Mouse (Mus musculus) spleen, embryonic (tissue): ENCODE measurements around the gene Nup153.

ENCODE experiments used
- CTCF ChIA-PET: fragments of 350-600 bp; sonication (Branson Sonifier 250); formaldehyde crosslinking; loops from one replicate; lab custom pipeline; 2022; lab: Charles Lee

Gene Nup153

DNA sequence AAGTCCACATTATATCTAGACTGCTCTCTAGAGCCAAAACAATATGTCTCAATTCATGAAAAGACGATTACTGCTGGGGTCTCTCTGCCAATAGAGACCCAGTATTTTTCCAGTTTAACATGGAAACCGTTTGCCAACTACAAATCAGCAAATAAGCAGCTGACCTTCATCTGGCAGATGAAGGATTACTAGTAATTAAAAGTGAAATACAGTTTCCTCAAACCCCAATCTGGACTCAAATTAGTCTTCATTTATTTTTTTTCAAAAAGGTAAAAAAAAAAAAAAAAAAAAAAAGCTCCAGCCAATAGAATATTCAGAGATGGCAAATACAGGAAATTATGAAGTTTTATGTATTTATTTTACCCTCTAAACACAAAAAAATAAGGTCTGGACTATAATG is 2.3 kb upstream of the Nup153 start:
- CTCF ChIA-PET = interaction anchor here (0.6 kb wide), 2 partner anchors 10 to 34 kb away, joined by 6 read pairs; no protein-coding TSS in a partner anchor

DNA sequence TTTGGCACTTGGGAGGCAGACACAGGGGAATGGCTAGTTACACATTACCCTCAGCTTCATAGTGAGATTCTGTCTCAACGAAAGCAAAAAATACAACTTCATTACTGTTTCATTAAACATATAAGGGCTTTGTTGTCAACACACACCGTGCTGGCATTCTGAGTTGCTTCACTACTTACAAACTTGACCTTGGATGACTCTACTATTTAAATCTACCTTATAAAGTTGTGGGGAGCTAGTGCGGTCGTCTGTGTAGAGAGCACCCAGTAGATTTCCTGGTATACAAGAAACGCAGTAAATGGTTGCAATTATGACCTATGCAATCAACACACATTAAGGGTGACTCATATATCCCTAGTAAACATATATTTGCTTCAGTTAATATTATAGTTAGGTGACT is 671 bp upstream of the Nup153 start:
- CTCF ChIA-PET = interaction anchor here (0.8 to 1.0 kb wide), 2 partner anchors 28 to 845 kb away, joined by 3 to 4 read pairs; no protein-coding TSS in a partner anchor

DNA sequence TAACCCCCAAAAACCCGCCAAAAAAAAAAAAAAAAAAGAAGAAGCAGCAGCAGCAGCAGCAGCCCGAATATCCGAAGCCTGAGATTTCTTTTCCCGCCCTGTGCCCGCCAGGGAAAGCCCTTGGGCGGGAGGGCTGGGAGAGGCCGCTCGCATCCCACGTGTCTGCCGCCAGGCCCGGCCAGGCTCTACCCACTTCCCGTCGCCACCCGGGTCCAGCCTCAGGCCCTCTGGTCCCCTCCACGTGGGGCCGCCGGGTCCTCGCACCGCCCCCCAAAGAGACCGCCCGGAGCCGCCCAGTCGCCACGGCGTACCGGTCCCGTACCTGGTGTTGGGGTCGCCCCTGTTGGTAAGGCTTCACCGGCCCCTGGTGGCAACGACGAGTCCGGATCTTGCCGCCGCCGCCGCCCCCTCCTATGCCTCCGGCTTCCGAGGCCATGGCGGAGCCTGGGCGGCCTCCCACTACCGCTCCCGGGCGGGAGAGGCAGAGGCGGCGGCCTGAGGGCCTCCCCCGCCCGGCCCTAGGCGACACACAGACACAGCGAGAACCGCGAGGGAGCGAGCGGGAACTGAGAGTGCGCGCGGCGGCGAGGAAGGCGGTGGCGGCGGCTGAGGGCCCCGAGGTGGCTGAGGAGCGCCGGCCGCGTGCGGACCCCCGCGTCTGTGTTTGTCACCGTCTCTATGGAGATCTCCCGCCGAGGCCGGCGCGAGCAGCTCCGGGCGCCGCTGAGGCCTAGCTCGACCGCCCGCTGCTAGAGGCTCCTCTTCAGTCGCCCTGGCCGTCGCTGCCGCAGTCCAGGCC is 503 bp downstream of the Nup153 start:
- CTCF ChIA-PET = interaction anchor here (0.8 kb wide), 1 partner anchor 11 kb away, joined by 5 read pairs; no protein-coding TSS in a partner anchor

DNA sequence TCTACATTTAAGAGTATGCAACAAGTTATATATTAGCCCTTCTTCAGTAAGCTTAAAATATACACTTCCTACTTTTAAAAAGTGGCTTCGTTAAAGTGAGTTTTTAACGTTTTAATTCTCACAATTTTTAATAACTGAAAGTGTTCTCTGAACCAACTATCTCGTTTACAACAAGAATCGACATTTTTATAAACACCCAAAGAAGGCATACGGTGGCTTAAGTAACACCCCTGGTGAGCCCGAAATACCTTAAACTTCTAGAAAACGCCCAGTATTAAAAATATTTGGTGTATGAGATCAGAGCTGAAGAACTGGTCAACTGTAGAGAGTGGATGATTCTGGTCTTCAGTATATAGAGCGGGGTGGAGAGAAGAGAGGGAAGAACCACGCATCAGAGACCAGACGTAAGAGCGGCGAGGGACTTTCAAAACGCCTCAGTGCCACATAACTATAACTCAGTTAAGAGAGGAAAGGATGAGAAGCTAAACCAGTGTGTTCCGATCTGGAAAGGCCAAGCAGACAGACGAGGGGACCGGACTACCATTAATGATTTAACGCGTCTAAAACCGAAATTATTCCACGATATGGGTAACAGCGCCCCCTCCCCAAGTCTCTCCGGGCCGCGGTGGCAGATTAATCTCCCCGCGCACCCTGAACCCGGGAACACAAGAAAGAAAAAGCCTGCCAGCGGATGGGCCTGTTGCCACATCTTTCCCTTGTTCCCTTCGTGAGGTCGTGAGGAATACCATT is 1.3 kb downstream of the Nup153 start:
- CTCF ChIA-PET = interaction anchor here (0.7 to 0.8 kb wide), 2 partner anchors 11 to 100 kb away, joined by 4 to 5 read pairs; no protein-coding TSS in a partner anchor

DNA sequence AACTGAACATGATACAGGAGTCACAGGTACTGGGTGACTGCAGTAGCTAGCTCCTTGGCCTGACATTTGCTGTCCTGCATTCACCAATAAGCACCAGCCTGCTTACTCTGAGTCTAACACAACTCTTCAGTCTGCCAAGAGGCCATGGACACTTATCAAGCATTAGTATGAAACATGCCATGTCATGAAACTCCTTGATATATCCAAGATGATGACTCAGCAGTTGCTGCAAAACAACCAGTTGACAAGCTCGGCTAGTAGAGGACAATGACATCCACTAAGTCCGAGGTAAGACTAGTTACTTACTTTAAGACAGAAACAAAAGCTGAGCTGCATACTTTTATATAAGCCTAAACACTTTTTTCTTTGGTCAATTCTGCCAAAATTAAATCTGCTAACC is 2.5 kb downstream of the Nup153 start:
- CTCF ChIA-PET = interaction anchor here (0.6 to 0.7 kb wide), 3 partner anchors 11 to 511 kb away, joined by 3 read pairs; no protein-coding TSS in a partner anchor

DNA sequence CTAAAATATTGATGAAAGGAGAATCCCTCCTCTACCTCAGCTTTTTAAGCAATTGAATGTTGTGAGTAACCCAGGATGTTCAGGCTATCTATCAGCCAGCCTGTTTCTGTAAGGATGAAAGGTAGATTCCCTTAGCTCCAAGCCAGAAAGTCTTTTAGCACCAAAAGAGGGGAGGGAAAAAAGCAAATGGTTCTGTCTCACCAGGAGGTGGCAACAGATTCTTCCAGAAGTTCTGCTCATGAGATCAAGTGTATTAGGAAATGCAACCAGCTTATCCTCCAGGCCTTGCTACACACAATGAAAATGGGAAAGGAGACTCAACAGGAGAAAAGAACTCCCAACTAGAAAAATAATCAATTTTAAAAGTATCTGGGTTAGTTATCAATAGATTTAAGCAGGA is 3.4 kb downstream of the Nup153 start:
- CTCF ChIA-PET = no interaction called here

DNA sequence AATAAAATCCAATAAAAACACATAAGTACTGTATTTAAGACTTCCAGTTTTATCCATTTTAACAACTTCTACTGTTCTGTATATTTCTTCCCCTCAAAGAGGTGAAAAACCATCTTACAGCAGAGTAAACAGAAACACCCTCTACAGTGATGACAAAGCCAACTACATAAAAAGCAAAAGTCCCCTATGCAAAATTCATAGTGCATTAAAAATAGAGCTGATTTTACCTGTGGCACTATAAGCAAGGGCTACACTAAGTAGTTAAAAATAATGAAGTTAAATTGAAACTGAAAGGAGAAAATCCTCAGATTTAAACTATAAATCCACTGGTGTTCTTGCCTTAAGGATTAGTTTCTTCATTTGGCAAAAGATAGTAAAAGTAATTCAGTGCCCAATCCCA is 6.7 kb downstream of the Nup153 start:
- CTCF ChIA-PET = no interaction called here

DNA sequence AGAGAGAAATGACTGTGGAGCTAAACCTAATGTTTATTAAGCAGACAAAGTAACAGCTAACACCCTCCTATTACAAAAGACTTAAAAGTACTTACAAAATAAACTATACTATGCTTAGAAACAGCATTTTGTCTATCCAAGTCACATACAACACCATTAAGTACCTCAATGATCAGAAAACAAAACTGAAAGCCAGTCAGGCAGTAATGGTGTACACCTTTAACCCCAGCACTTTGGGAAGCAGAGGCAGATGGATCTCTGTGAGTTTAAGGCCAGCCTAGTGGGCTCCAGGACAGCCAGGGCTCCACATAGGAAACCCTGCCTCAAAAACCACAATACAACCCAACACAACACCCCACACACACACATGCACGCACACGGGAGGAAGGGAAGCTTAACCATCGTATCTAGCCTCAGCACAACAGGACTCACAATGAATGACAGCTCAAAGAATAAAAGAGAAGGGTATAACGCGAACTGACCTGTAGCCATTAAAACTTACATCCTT is 8.8 kb downstream of the Nup153 start:
- CTCF ChIA-PET = interaction anchor here (2.0 kb wide), 1 partner anchor 9 kb away, joined by 4 read pairs; no protein-coding TSS in a partner anchor

DNA sequence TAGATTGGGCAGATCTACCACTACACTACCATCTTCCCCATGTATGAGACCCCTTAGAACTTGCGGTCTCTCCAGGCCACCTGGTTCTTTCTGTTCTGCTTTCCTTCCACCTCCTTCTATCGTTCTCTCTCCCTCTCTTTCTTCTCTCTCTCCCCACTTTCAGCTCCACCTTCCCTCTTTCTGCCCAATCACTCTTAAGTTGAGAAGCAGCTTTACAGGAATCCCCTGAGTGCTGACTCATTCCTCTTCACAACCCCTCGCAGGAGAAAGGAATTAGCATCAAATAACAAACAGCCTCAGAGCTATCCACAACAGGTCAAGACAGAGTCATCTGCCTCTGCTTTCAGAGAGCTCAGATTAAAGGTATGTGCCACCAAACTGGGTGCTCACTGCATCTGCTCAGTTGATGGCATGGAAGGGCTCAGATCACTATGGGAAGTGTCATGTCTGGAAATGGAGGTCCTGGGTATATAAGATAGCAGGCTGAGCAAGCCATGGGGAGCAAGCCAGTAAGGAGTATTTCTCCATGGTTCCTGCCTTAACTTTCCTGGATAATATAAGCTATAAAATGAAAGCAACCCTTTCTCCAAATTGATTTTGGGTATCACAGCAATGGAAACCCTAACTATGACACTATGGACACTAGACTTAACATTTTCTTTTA is 11.6 kb downstream of the Nup153 start:
- CTCF ChIA-PET = interaction anchor here (0.6 to 1.1 kb wide), 2 partner anchors 9 to 10 kb away, joined by 3 to 5 read pairs; no protein-coding TSS in a partner anchor

DNA sequence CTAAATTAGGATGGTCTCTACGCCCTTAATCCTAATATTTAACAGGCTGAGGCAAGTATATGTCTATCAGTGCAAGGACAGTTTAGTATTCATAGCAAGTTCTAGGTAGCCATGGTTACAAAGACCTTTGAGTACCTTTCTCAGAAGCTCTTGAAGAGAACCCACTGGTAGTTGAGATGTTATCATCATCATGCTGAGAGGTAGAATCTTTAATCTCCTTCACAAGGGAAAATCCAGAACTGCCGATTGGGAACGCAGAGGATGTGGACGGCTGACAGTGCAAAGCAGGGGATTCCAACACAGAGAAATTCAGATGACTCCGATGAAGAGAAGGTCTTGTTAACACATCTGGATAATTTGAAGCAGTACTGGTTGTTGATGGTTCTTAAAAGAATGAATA is 14.3 kb downstream of the Nup153 start:
- CTCF ChIA-PET = no interaction called here

DNA sequence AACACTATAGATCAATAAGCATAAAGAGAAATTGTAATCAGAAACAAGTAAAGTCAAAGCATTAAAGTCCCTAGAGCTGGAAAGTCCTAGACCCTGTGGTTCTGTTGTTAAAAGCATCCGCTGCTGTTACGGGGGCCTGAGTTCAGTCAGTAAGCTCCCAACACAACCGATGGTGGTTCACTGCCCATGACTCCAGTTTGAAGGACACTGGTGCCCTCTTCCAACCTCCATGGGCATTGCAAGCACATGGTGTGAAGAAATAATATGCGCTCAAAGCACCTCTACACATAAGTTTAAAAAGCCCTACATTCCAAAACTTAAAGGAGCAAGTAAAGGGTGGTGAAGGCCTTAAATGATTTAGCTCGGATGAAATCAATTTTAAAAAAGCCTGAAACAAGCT is 24.6 kb downstream of the Nup153 start:
- CTCF ChIA-PET = no interaction called here

DNA sequence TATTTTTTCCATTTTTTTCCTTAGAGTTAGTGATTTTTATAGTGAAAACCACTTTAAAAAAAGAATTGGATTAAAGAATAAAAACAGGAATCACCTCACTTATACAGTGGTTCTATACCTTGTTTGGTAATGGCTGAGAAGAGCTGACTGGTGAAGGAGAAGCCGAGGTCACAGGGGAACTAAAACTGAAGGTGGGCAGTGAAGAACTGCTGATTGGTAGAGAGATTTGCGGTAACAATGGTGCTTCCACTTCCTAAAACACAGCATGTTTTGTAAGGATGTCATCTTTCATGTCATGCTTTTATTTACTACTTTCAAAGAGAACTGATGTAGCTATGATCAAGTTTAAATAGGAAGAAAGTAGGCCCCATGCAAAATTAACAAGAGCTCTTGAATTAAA is 26.3 kb downstream of the Nup153 start:
- CTCF ChIA-PET = interaction anchor here (0.6 kb wide), 1 partner anchor 8 kb away, joined by 6 read pairs; no protein-coding TSS in a partner anchor

DNA sequence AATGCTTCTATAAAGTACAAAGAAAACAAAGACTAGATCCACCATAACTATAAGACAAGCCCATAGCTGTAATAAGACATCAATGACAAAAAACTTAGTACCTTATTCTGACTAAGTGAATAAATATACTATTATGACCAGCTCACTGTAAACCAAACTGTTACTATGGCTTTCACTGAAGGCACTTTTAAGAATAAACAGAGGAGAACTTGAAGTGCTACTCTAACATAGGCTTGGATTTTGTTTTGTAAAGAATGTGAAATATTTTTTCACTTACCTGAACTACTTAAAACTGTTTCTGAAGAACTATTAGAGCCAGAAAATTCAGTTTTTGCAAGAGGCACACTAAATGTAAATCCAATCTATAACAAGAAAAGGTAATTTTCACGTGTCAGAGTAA is 28.4 kb downstream of the Nup153 start:
- CTCF ChIA-PET = no interaction called here

DNA sequence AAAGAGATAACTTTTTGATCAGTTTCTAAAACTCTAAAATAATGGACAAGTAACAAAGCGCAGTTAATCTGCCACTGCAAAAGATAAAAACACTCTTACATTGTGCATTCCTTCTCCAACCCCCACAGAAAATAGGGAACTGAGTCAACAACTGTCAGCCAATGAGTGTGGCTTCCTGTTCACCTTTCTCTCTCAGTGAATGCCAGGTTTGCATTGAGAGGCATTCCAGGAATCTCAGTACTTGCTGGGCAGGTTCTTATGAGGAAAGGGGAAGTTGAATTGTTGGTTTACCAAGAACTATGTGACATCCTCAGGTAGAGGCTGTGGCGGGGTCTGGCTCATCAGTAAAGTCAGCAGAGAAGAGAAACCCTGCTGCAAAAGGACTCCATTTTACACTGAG is 31.0 kb downstream of the Nup153 start:
- CTCF ChIA-PET = interaction anchor here (0.6 kb wide), 1 partner anchor 33 kb away, joined by 6 read pairs; no protein-coding TSS in a partner anchor

DNA sequence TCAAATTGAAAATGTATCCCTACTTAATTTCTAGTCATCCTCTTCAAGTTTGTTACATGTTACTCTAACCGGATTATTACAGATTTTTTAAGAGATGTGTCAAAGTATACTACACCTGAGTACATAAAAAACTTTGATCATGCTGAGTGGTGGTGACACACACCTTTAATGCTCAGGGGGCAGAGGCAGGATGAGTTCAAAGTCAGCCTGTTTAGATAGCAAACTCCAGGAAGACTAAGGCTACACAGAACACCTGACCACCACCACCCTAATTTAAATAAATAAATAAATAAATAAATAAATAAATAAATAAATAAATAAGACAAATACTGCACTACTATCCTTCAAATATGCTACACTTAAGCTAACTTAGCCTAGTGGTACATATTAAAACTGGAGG is 31.8 kb downstream of the Nup153 start:
- CTCF ChIA-PET = interaction anchor here (0.6 kb wide), 1 partner anchor 34 kb away, joined by 6 read pairs; no protein-coding TSS in a partner anchor

DNA sequence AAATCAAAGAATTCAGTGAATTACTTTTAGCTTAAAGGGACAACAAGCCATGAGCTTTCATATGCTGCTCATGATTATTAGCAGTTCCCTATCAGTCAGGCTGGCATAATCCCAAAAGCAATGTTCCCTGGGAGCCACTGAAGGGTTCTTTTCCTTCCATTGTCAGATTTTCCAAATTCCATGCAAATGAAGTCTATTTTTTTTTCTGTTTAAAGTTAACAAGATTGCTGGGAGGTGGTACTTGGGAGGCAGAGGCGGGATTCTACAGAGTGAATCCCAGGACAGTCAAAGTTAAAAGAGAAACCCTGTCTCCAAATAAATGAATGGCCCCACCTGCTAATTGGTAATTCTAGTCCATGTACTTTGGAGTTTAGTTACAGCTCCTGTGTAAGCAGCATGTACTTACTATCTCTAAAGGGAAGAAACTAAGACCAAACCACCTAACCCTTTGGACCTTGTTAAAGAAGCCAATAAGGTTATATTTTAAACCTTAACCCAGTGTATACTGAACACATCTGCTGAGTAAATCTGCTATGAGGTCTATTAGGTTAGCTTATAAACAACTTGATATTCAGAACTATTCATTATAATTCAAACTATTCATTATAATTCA is 32.3 kb downstream of the Nup153 start:
- CTCF ChIA-PET = no interaction called here

DNA sequence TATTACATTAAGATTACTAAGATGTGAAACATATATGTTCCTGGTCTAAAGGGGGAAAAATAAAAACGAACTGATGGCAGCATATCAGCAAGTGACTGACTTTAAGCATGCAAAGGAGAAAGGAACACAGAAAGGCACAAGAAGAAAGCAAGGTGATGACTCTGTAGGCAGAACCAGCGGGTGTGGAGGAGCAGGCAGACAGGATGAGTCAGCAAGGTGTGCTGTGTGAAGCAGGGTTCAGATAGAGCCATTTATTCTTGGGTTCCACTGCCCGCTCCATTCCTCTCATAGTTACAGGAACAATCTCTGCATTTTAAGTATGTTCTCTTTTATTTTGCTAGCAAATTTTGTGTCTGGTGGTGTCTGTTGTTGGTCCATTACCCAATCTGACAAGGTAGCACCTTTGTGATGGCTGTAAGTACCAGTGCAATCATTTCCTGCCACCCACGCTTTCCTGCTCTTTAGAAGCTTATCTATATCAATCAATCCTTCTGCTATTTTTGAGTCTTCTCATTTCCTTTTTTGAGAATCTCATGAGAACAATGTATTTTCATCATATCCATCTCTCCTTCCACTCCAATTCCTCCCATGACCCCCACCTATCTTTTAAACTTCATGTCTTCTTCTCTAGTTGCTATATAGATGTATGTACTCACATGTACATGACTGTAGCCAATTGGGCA is 37.0 kb downstream of the Nup153 start:
- CTCF ChIA-PET = no interaction called here

DNA sequence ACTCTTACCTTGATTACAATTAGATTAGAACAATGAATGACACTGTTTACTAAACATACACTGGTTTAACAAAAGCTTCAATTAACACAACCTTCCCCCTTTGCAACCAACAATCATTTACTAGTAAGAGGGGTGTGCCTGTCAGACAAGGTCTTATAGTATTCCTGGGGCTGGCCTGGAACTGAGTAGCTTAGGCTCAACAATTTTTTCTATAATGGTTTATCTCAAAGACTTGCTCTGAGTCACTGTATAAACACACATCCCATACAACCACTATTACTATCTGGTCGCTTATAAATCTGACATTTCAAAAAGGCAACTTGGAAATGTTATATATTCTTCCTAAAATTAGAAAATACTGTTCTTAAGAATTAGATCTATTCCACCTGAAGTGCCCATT is 44.4 kb downstream of the Nup153 start:
- CTCF ChIA-PET = no interaction called here

DNA sequence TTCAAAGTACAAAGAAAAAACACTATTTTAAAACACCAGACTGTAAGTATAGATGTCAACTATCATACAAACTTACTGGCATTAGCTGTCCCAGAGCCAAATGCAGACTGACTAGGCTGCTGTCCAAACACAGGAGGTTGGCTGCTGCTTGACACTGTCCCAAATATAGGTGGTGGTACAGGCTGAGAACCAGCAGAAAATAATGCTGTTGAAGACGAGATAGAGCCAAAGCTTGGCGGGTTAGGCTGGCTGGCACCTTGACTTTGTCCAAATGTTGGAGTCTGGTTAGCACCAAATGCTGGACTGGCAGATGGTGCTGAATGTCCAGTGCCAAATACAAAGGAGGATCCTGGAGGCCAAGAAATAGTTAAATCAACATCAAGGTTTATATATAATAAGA is 44.8 kb downstream of the Nup153 start:
- CTCF ChIA-PET = no interaction called here

DNA sequence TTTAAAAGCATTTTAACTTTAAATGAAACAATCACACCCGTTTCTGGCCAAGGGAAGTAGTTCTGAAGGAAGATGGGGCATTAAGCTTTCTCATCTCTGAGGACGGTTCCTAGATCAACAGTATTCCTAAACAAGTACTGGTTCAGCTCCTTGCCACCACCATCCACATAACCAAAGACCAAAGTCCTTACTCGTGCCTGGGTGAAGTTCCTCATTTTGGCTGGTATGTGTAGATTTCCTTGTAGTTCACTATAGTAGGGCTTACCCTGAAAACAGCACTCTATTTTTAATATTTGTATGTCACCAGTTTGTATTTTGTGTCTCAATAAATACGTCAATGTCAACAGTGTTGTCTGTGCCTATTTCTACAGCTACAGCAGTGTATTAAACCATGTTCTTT is 50.0 kb downstream of the Nup153 start:
- CTCF ChIA-PET = no interaction called here
